Mouse (Mus musculus) kidney, adult 2 months (tissue): ENCODE results near the gene Gng12. TPM values are rescaled to one million over a fixed set of nuclear protein-coding genes. Genes with fewer than 3 reads are reported as not detected.

Source experiments
- DNase-seq: peaks from one replicate; pipeline ENCODE4 v3.0.0; 2021
- H3K27ac ChIP-seq: fragments of 200-500 bp; 2 replicates; pipeline ENCODE4 v1.5.1; 2012; ENCODE audit warnings: low read depth, low read length, control low read depth, inconsistent platforms; ENCODE audit not compliant: insufficient read depth
- H3K27me3 ChIP-seq: fragments of 200-500 bp; replicated peaks from 2 replicates; pipeline ENCODE4 v1.6.1; 2012; ENCODE audit warnings: mild to moderate bottlenecking, moderate library complexity, low read length, inconsistent platforms; ENCODE audit not compliant: control insufficient read depth, insufficient read depth
- H3K36me3 ChIP-seq: fragments of 200-500 bp; 2 replicates; pipeline ENCODE4 v1.6.1; 2012; ENCODE audit warnings: mild to moderate bottlenecking, moderate library complexity, low read length, inconsistent platforms; ENCODE audit not compliant: control insufficient read depth, insufficient read depth
- H3K4me1 ChIP-seq: fragments of 200-500 bp; 2 replicates; pipeline ENCODE4 v1.6.1; 2011; ENCODE audit warnings: low read length; ENCODE audit not compliant: control insufficient read depth, insufficient read depth
- H3K4me3 ChIP-seq: fragments of 200-500 bp; 2 replicates; pipeline ENCODE4 v1.5.1; 2011; ENCODE audit warnings: mild to moderate bottlenecking, low read depth, low read length, control low read depth; ENCODE audit not compliant: insufficient read depth
- CTCF ChIP-seq: fragments of 200-500 bp; conservative IDR thresholded peaks from 2 replicates; pipeline ENCODE4 v1.5.1; 2011; ENCODE audit warnings: low read depth, mild to moderate bottlenecking, control low read depth, low read length, moderate library complexity, mixed read lengths; ENCODE audit not compliant: insufficient read depth, insufficient read length
- POLR2A ChIP-seq: fragments of 200-500 bp; IDR thresholded peaks from one replicate; pipeline ENCODE4 v1.6.1; 2011; ENCODE audit warnings: low read depth, low read length, control low read depth
- WGBS: fragments of 180-500 bp; shearing (Covaris S2); methylation state at CpG from one replicate; pipeline ENCODE4 v1.1.7; 2018; 5-methylcytosine and 5-hydroxymethylcytosine counted together
- polyA plus RNA-seq: library from polyadenylated mRNA; depleted of rRNA; stranded (reverse); fragments of >200 nt; gene quantifications from 2 replicates; pipeline ENCODE4 v1.2.3, GENCODE M21; 2012

Gene Gng12
- polyA plus RNA-seq, 1 experiment: 102 TPM

DNA sequence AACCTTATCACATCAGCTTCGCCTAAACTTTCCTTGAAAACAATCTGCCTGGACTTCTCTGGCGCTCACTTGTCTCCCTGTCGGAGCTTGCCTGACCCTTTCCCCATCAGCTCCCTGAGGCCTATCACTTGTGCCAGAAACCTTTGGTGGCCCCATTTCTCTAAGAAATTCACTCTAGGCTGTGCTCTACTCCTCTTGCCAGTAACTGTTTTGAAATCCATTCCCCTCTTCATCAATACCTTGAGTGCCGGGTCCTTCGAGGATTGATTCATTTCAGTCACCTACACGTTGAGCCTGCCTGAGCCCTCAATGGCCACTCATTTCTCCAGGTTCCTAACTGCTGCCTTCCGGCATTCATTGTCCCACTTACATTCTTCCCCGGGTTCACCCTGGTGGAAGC lies 96.6 kb downstream of the Gng12 start:
- no peak for TF ChIP-seq POLR2A
- no peak for TF ChIP-seq CTCF
- 86% methylated on average over 8 of the region's 8 CpGs for WGBS
- H3K4me1 ChIP-seq: peaks cover 30% of the 10 kb centered on the region
- no peak for DNase-seq
- no peaks in the 10 kb centered on the region for H3K27me3 ChIP-seq
- no peaks in the 10 kb centered on the region for H3K36me3 ChIP-seq
- H3K27ac ChIP-seq: no peak overlapping the region
- H3K4me3 ChIP-seq: no peak overlapping the region

- peaks cover 35% of the 10 kb centered on the region for H3K4me1 ChIP-seq
- no peaks in the 10 kb centered on the region for H3K36me3 ChIP-seq
- no peak for DNase-seq
- H3K27ac ChIP-seq: no peak overlapping the region
- no peaks in the 10 kb centered on the region for H3K27me3 ChIP-seq
- TF ChIP-seq POLR2A (no peak), CTCF (no peak)
- WGBS: 97% methylated on average over 8 of the region's 8 CpGs
- no peak overlapping the region for H3K4me3 ChIP-seq
Observed at GRCm38 (mm10) chr6:66994981-66995380, 98.8 kb downstream of the Gng12 start.

- Histone ChIP-seq H3K4me3 (no peak overlapping the region), H3K27ac (no peak overlapping the region), H3K27me3 (no peaks in the 10 kb centered on the region), H3K36me3 (no peaks in the 10 kb centered on the region), H3K4me1 (peaks cover 38% of the 10 kb centered on the region)
- no peak for TF ChIP-seq CTCF
- TF ChIP-seq POLR2A: no peak
- DNase-seq: no peak
- whole genome bisulfite sequencing: 97% methylated on average over 1 of the region's 1 CpGs
Observed at GRCm38 (mm10) chr6:66995825-66996224, 99.6 kb downstream of the Gng12 start.

- WGBS: 41% methylated on average over 1 of the region's 1 CpGs
- H3K36me3 ChIP-seq: no peaks in the 10 kb centered on the region
- H3K4me1 ChIP-seq: peaks cover 38% of the 10 kb centered on the region
- TF ChIP-seq CTCF (no peak), POLR2A (no peak)
- no peak for DNase-seq
- no peaks in the 10 kb centered on the region for H3K27me3 ChIP-seq
- H3K4me3 ChIP-seq: no peak overlapping the region
- no peak overlapping the region for H3K27ac ChIP-seq
Observed at GRCm38 (mm10) chr6:66996257-66996656, 100.1 kb downstream of the Gng12 start.

DNA sequence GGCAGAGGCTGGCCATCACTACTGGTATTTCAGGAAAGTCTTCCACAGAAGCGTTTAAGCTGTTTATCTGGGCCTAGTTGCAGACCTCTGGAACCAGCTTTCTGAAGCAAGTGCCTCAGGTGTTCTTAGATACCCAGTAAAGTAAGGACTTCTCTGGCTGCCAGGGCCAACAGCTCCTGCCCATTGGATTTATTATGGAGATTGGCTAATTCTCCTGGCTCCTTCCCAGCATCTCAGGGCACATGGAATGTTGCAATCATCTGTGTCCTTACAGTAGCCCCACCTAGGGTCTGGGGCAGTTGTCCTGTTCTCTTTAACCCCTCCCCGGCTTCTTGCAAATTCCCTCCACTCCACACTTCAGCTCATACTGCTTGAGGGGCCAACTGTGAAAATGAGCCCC lies 102.4 kb downstream of the Gng12 start:
- peaks cover 24% of the 10 kb centered on the region for H3K4me1 ChIP-seq
- WGBS: 35% methylated on average over 2 of the region's 2 CpGs

GRCm38 (mm10) chr6:66999800-67000199 lies 103.6 kb downstream of the Gng12 start:
- no peaks in the 10 kb centered on the region for H3K36me3 ChIP-seq
- no peak for TF ChIP-seq CTCF
- no peak for TF ChIP-seq POLR2A
- H3K4me3 ChIP-seq: no peak overlapping the region
- DNase-seq: peak; percentile 79
- no peaks in the 10 kb centered on the region for H3K27me3 ChIP-seq
- peak overlapping the region; percentile 65 for H3K27ac ChIP-seq
- peaks cover 24% of the 10 kb centered on the region for H3K4me1 ChIP-seq

More for the DNA sequence above, 102.4 kb downstream of the Gng12 start:
- H3K27me3 ChIP-seq: no peaks in the 10 kb centered on the region
- no peaks in the 10 kb centered on the region for H3K36me3 ChIP-seq
- peak; percentile 91 for DNase-seq
- H3K27ac ChIP-seq: peak overlapping the region; percentile 10
- TF ChIP-seq CTCF: no peak
- no peak for TF ChIP-seq POLR2A
- H3K4me3 ChIP-seq: no peak overlapping the region

DNA sequence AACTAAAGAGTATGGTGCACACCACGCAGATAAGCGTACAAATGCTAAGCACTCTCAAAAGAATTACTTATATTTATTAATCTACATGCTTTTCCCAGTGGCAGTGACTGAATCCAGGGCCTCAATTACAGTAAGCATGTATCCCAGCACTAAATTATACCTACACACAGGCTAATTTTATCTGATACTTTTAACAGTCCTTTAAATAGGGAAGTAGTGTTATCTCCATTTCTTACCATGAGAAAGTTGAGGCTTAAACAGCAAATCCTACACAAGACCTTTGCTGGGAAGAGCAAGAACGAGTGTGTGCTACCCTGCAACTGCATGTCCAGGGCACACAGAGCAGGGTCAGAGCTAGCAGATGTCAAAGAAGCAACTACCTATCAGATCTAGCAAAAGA lies 113.7 kb downstream of the Gng12 start:
- Histone ChIP-seq H3K4me3 (no peak overlapping the region), H3K27ac (no peak overlapping the region), H3K4me1 (peaks cover 25% of the 10 kb centered on the region), H3K36me3 (no peaks in the 10 kb centered on the region), H3K27me3 (no peaks in the 10 kb centered on the region)
- TF ChIP-seq CTCF (no peak), POLR2A (no peak)
- 87% methylated on average over 3 of the region's 3 CpGs for WGBS
- no peak for DNase-seq
